Mouse (Mus musculus) kidney, adult 9 months (tissue): ENCODE results near the gene Stpg3.
"Not testable (repeated sequence)": the region's sequence is repeated elsewhere in the genome, so short reads cannot be mapped to it uniquely, and the experiment has no call there.

Experiments
- DNase-seq: peaks from one replicate; pipeline ENCODE4 v3.0.0; 2022

Stpg3 gene

DNA sequence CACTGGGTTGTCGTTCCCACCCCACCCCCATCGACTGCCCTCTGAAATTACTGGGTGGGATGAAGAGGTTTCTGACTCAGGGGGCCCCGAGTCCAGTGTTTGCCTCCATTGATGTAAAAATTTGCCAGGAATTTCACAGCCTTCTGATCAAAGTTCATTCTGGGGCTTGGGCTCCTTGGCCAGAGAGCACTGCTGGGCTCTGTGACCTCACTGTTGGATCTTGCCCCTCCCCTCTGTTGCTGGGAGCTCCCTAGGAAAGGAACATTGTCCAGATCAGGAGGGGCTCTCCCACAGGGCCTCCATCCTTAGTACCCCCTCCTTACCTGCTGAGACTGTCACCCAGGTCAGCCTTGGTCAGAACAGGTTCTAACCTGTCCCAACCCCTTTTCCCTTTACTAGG is at the start of gene Stpg3:
TSS of gene Stpg3 (minus strand) at position 194 of the 400 bp plus-strand sequence.
- DNase-seq, result peak; percentile 84

GRCm38 (mm10) chr2:25263623-25264285 is 49.3 kb upstream of the Stpg3 start:
- DNase-seq, result no peak

GRCm38 (mm10) chr2:25262795-25263622 is 48.6 kb upstream of the Stpg3 start:
- peak; percentile 40 for DNase-seq

DNA sequence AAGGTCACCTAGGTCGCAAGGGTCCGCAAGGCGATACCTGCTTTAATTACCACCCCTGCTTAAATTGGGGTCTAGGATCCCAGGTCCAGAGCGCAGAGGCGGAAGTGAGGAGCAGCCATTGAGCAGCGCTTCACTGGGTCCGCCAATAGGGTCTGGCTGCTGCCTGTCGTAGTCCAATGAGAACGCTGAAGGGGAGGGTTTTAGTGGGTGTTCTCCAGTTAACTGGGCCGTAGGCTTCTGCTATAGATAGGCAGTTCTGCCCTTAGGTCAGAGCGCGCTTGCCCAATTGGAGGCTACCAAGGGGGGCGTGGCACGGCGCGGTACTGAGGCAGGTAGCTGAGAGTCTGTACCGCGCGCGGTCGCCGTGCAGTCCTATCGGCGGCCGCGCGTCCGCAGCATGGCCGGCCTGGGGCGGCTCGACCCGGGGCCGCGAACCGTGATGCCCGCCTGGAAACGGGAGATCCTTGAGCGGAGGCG is 47.9 kb upstream of the Stpg3 start, which contains the start of gene Tprn:
TSS of gene Tprn (plus strand) at position 328 of the 477 bp plus-strand sequence.
- peak; percentile 99 for DNase-seq

GRCm38 (mm10) chr2:25261870-25262269 is 47.4 kb upstream of the Stpg3 start:
- DNase-seq, result no peak

- no peak for DNase-seq
Observed at GRCm38 (mm10) chr2:25258887-25259286, 44.5 kb upstream of the Stpg3 start.

GRCm38 (mm10) chr2:25257250-25257649 is 42.8 kb upstream of the Stpg3 start:
- not testable (repeated sequence) for DNase-seq

- DNase-seq, result peak; percentile 64
Observed at GRCm38 (mm10) chr2:25256443-25257109, 42.1 kb upstream of the Stpg3 start.

DNA sequence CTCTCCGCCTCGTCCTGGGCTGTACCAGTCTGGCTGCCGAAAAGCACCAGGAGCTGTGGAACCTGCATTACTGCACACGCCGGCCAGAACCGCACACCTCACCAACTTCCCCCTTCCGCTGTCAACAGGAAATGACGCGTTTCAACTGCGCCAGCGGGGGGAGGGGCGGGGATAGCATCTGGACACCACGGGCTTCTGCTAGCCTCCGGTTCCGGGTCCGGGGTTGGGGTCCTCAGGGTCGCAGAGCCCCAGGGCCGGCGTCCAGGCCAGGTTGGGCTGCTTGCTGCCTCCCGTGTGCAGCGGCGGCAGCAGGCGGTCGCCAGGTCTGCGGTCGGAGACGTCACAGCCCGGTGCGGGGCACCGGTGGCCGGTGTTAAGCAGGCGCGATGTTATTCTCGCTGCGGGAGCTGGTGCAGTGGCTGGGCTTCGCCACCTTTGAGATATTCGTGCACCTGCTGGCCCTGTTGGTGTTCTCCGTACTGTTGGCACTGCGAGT is 40.9 kb upstream of the Stpg3 start, which contains the start of gene Tmem203:
TSS of gene Tmem203 (plus strand) at position 156 of the 496 bp plus-strand sequence.
- DNase-seq, result peak; percentile 87

DNA sequence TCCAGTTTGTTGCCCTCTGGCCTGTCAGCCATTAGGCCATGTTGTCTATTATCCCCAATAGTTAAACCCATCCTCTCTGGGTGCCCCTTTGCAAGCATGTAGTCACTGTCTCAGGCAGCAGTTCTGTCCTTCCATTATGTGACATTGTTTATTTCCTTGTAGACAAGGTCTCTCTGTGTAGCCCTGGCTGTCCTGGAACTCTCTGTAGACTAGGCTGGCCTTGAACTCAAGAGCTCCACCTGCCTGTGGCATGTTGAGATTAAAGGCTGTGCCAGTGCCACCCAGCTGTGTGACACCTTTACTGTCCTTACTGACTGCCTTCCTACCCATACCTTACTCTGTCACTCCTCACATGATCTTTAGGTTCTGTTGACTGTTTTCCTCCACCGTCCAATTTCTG is 37.9 kb upstream of the Stpg3 start:
- DNase-seq, result peak; percentile 51

DNA sequence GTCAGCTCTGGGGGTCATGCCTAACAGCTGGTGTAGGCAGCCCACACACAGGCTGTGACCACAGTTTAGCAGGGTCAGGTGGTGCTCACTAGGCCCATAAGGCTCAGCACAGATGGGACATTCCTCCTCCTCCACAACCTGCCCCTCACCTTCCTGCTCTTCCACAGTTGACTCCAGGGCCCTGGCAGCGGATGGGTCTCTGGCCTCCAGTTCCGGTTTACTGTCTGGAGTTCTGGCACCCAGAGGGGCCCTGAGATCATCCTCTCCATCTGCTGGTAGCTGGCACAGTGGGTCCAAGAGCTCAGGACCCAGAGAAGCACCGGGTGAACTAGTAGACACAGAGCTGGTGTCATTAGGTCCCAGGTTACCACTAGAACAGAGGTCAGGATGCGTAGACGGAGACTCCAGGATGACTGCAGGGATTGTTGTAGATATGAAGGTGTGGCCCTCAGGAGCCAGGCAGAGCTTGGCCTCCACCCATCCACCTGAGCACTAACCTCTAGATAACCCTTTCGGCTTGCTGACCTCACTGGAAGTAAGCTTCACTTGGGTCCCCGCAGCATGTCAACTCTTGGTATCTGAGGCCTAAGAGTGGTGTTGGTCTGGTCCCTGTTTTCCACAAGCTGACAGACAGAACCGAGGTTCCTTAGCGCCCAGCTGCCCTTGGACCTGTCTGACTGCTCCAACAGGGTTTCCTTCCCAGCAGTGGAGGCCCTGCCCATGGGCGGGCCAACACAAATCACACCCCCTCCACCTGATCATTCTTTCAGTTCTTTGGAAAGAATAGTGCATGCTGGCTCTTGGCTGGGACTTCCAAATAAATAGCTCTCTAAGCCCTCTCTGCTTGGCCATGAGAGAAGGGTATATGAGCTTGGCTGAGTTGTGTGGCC is 32.0 kb upstream of the Stpg3 start, which contains the start of gene AL732309.1:
TSS of gene AL732309.1 (minus strand) at position 681 of the 890 bp plus-strand sequence.
- DNase-seq, result peak; percentile 60

GRCm38 (mm10) chr2:25244144-25244543 is 29.7 kb upstream of the Stpg3 start:
- DNase-seq, result peak; percentile 52

GRCm38 (mm10) chr2:25243342-25243741 is 28.9 kb upstream of the Stpg3 start:
- no peak for DNase-seq

GRCm38 (mm10) chr2:25242101-25242506 is 27.7 kb upstream of the Stpg3 start, which contains the start of the genes Rnf208 and Cysrt1:
TSS of gene Rnf208 (plus strand) at chr2:25242255.
TSS of gene Cysrt1 (minus strand) at chr2:25242452.
- DNase-seq, result no peak

DNA sequence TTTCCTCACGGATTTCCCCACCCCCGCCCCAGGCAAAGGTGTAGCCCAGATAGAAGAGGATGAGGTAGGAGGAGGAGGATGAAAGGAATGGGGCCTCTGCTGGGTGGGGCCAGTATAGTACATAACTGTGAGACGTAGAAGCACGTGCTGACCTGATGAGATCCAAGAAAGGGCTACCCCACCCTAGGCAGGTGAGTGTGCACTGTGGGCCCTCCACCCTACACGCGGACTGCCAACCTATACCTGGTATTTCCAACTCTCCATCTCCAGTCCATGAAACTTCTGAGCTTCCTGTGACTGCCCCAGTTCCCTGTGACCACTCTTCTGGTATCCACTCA is 27.0 kb upstream of the Stpg3 start:
- DNase-seq, result no peak

DNA sequence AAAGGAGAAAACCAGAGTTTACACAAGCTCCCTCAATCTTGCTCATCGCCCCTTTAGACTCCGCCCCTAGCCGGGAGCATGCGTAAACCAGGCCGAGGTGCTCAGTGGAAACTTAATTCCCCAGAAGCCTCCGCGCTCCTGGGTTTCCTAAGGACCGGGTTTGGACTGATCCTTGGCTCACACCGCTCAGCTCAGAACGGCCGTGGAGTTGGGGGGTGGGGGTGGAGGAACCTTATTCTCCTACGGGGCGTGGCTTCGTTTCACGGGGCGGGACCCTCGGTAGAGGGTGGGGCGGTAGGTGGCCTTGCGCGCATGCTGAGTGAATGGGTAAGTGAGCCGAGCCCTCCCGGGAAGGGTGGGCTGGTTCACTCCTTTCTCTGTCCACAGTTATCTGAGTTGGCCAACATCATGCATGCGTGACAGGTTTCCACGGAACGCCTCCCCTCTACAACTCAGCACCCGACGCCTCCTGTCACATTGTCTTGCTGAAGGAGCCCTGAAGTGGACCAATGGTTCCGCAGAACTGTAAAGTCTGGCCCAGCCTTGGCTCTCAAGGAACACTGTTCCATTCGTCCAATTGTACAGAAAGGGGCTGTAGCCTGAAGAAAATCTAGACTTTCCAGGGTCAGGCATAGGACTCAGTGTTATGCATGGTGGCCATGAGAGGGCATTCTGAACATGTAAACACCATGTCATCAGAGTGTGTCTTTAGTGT is 26.4 kb upstream of the Stpg3 start:
- DNase-seq, result peak; percentile 90

DNA sequence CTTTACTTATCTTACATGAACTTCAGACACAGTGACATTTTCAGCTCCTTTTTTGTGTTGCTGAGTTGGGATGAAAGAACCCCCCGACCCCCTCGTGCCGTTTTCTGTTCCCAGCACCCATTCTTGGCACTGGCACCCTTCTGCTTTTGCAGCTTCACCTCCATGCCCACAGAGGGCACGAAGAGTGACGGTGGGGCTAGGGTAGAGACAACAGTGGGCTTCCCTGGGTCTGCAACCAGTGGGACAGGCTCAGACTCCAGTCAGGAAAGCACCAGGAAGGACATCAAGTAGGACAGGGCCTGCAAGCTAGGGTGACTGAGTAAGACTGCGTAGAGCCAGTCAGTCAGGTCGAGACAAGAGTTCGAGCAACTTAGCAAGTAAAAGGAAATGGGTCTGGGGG is 25.9 kb upstream of the Stpg3 start:
- DNase-seq, result no peak

DNA sequence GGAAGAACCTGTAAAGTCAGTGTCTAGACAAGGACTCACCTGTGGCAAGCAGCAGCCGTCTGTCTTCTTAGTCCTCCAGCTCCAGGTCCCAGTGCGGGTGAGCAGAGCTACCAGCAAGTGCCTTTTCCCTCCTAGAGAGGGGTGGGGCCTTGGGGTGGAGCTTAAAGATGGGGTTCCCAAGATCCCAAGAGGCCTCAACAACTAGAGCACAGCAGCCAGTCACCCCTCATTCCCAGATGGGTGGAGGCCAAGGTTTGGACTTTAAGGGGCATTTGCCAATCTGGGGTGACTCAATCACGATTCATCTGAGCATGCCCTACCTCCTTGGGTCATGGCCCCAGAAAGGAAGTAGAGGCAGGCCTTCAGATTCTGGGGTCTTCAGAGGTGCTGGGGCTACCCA is 25.3 kb upstream of the Stpg3 start:
- DNase-seq, result no peak

- DNase-seq, result no peak
Observed at GRCm38 (mm10) chr2:25238106-25238505, 23.7 kb upstream of the Stpg3 start.

DNA sequence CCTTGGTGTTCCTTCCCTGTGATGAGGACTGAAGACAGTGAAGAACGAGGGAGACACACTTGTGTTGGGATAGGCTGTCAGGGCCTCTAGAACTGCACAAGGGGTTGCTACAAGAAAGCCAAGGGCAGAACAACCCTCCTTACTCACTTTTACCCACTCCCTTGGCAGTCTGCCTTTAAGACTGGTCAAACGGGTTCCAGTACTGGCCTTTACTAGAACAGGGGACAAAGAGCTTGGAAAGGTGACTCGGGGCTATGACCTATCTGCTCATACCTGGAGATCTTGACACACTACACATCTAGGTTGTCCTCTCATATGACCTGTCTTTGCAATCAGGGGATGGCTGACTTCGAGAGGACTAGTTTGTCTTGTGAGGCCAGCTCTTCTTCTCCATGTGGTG is 23.1 kb upstream of the Stpg3 start:
- DNase-seq, result peak; percentile 78

DNA sequence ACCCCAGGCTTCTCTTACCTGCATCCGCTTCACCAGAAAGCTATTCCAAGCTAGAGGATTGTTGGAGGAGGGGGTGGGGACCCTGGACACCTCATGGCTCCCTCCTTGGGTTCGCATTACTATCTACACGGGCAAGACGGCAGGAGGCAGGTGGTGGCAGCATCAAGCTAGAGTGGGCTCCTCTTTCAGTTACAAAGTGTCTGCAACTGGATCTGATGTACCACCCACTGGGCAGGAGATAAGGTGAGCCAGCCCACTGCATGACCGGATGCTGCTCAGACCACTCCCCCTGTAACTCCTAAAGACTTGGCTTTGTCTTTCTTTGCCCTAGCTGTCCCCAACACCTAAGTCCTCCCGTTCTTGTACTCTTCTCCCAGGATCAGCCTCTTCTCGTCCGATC is 22.2 kb upstream of the Stpg3 start, which contains the start of gene Rnf224:
TSS of gene Rnf224 (minus strand) at position 174 of the 400 bp plus-strand sequence.
- no peak for DNase-seq
